11 mouse cellular contexts compared by ENCODE assay signal in the genomic region with DNA sequence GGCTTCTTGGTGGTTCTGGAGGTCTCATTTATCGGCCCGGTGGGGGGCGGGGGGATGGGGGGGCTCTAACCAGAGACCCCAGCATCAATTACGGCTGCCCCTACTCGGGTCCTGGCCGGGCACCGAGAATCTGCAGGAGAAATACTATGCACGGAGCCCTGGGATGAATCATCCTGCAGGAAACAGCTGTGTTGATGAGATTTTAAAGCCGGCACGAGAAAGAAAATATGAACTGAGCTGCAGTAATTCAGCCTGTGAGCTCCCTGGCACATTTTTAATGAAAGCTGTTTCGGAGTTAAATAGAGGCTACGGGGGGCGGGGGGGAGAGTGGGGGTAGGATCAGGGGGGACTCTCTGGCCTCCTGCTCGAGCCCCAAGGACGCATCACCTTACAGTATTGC. TPM values are rescaled to one million over a fixed set of nuclear protein-coding genes. Genes with fewer than 3 reads are reported as not detected.
A peak's percentile ranks its signal among the peaks of the same experiment; 100 is the strongest.
DNase-seq lines count a peak whose midpoint lies in the region; ATAC-seq and TF ChIP-seq lines count a peak whose summit lies in the region.
"Had no signal": no experiment of that assay in that cellular context is flagged by ENCODE, and none has a peak within 500 bp of the region (broad histone marks: within the 10 kb centered on the region; RNA-seq: fewer than 3 reads in every experiment).

No protein-coding gene starts in this region.

- DNase-seq in kidney, adult 11 months: no peak
- DNase-seq in brain, embryonic 14.5 days (ENCODE audit: low read depth): peak; percentile 45
- no peak for DNase-seq in midbrain, embryonic 14.5 days
- no peak for DNase-seq in urinary bladder, postnatal 14 days (ENCODE audit: low spot score)
- DNase-seq in gastrocnemius, postnatal 14 days: no peak
- DNase-seq in kidney, postnatal 14 days: no peak
- DNase-seq: kidney, postnatal 36 days; spleen, adult 18-20 months had no signal

- no peaks in the 10 kb centered on the region for H3K9me3 ChIP-seq in kidney, embryonic 15.5 days (replicated peaks)
- no peaks in the 10 kb centered on the region for H3K9me3 ChIP-seq in forebrain, embryonic 16.5 days (ENCODE audit: control insufficient read depth, low read length)
- no peaks in the 10 kb centered on the region for H3K9me3 ChIP-seq in midbrain, embryonic 14.5 days (ENCODE audit: control insufficient read depth, low read length)

- no peak overlapping the region for H3K9ac ChIP-seq in kidney, embryonic 15.5 days
- H3K9ac ChIP-seq in forebrain, embryonic 16.5 days (replicated peaks; ENCODE audit: low read depth, low read length): no peak overlapping the region; the same call in 1 of the 2 replicates
- H3K9ac ChIP-seq in midbrain, embryonic 14.5 days (replicated peaks; ENCODE audit: low read length): peak overlapping the region; percentile 45; the same call in 1 of the 2 replicates

- no peak for ATAC-seq in kidney, embryonic 15.5 days (replicated peaks; ENCODE audit: low FRiP score)
- no peak for ATAC-seq in forebrain, embryonic 16.5 days
- ATAC-seq in midbrain, embryonic 14.5 days (ENCODE audit: low FRiP score, low TSS enrichment): no peak

- H3K4me1 ChIP-seq in kidney, embryonic 15.5 days: peaks cover 70% of the 10 kb centered on the region
- H3K4me1 ChIP-seq in forebrain, embryonic 16.5 days (replicated peaks; ENCODE audit: control insufficient read depth, insufficient read depth, low read length): peaks cover 61% of the 10 kb centered on the region
- peaks cover 55% of the 10 kb centered on the region for H3K4me1 ChIP-seq in midbrain, embryonic 14.5 days (ENCODE audit: control insufficient read depth, insufficient read depth, low read length)

- no peak for TF ChIP-seq CTCF in brain, embryonic 14.5 days (IDR thresholded peaks at IDR 0.05; ENCODE audit: borderline replicate concordance, extremely low read depth, insufficient read depth, insufficient read length)

- no peak overlapping the region for H3K4me2 ChIP-seq in kidney, embryonic 15.5 days
- no peak overlapping the region for H3K4me2 ChIP-seq in forebrain, embryonic 16.5 days (ENCODE audit: low read length)
- peak overlapping the region; percentile 17; the same call in 1 of the 2 replicates for H3K4me2 ChIP-seq in midbrain, embryonic 14.5 days (ENCODE audit: low read length)

- 41% methylated on average over 15 of the region's 15 CpGs for whole genome bisulfite sequencing in kidney, embryonic 15.5 days
- WGBS in forebrain, embryonic 16.5 days: 42% methylated on average over 15 of the region's 15 CpGs
- 55% methylated on average over 15 of the region's 15 CpGs for WGBS in midbrain, embryonic 14.5 days

- H3K27ac ChIP-seq in kidney, embryonic 15.5 days: 0 out of 2 replicates have a peak overlapping the region, but pooled peaks have one; percentile 14
- peak overlapping the region; percentile 49 for H3K27ac ChIP-seq in forebrain, embryonic 16.5 days (ENCODE audit: low read length)
- peak overlapping the region; percentile 81 for H3K27ac ChIP-seq in midbrain, embryonic 14.5 days (replicated peaks; ENCODE audit: low read depth, low read length)

- no peaks in the 10 kb centered on the region for H3K36me3 ChIP-seq in kidney, embryonic 15.5 days
- H3K36me3 ChIP-seq in forebrain, embryonic 16.5 days (ENCODE audit: control insufficient read depth, insufficient read depth): no peaks in the 10 kb centered on the region
- no peaks in the 10 kb centered on the region for H3K36me3 ChIP-seq in midbrain, embryonic 14.5 days (ENCODE audit: control insufficient read depth, insufficient read depth, low read length)
- H3K36me3 ChIP-seq: G1E had no signal

- TF ChIP-seq POLR2A in brain, embryonic 14.5 days (IDR thresholded peaks at IDR 0.05; ENCODE audit: borderline replicate concordance, extremely low read depth, insufficient read depth, insufficient read length, poor library complexity, severe bottlenecking): no peak

- no peak overlapping the region for H3K4me3 ChIP-seq in kidney, embryonic 15.5 days (replicated peaks)
- no peak overlapping the region for H3K4me3 ChIP-seq in forebrain, embryonic 16.5 days (replicated peaks; ENCODE audit: low read length)
- H3K4me3 ChIP-seq in midbrain, embryonic 14.5 days (replicated peaks; ENCODE audit: low read depth, low read length): no peak overlapping the region

- intact Hi-C loops in gastrocnemius, postnatal 14 days (cut with DNase I; ENCODE audit: low total_unique reads): loop anchor here (10.0 kb wide), 1 partner anchor 276 kb away; no protein-coding TSS in a partner anchor

- H3K27me3 ChIP-seq in kidney, embryonic 15.5 days: no peaks in the 10 kb centered on the region
- no peaks in the 10 kb centered on the region for H3K27me3 ChIP-seq in forebrain, embryonic 16.5 days (replicated peaks; ENCODE audit: control insufficient read depth, insufficient read depth, low read length)
- H3K27me3 ChIP-seq in midbrain, embryonic 14.5 days (ENCODE audit: control insufficient read depth, insufficient read depth, low read length): no peaks in the 10 kb centered on the region

RNA-seq across cellular contexts. Expression of gene Ccnk, which starts 39.8 kb away (rescaled TPM):
- polyA plus RNA-seq in kidney, embryonic 15.5 days (2015; fragmentation: Nextera tagmentation; extraction: Ambion mirVana): 3.2 and 3.7 TPM in 2 replicates
- polyA plus RNA-seq in brain, embryonic 14.5 days (2012; rRNA removed): 28.2 and 41.3 TPM in 2 replicates
- 3.1 and 3.2 TPM in 2 replicates for polyA plus RNA-seq in forebrain, embryonic 16.5 days (2015; fragmentation: Nextera tagmentation; extraction: Ambion mirVana)
- 6.0 and 7.4 TPM in 2 replicates for polyA plus RNA-seq in midbrain, embryonic 14.5 days (2014; fragmentation: Nextera tagmentation; extraction: Ambion mirVana)
- total RNA-seq in gastrocnemius, postnatal 14 days (2021): 10 to 100 TPM; 28.2 to 35.0 TPM

RNA-seq across cellular contexts. Expression of gene Setd3, which starts 40.0 kb away (rescaled TPM):
- polyA plus RNA-seq in kidney, embryonic 15.5 days (2015; fragmentation: Nextera tagmentation; extraction: Ambion mirVana): 87.1 and 87.2 TPM in 2 replicates
- 65.5 and 72.6 TPM in 2 replicates for polyA plus RNA-seq in brain, embryonic 14.5 days (2012; rRNA removed)
- polyA plus RNA-seq in forebrain, embryonic 16.5 days (2015; fragmentation: Nextera tagmentation; extraction: Ambion mirVana): 104 and 116 TPM in 2 replicates
- 75.5 and 93.3 TPM in 2 replicates for polyA plus RNA-seq in midbrain, embryonic 14.5 days (2014; fragmentation: Nextera tagmentation; extraction: Ambion mirVana)
- total RNA-seq in gastrocnemius, postnatal 14 days (2021): 10 to 100 TPM; 69.6 to 75.0 TPM

RNA-seq across cellular contexts. Expression of gene Ccdc85c, which starts 56.1 kb away (rescaled TPM):
- 7.7 and 8.1 TPM in 2 replicates for polyA plus RNA-seq in kidney, embryonic 15.5 days (2015; fragmentation: Nextera tagmentation; extraction: Ambion mirVana)
- polyA plus RNA-seq in brain, embryonic 14.5 days (2012; rRNA removed): 34.0 and 48.9 TPM in 2 replicates
- polyA plus RNA-seq in forebrain, embryonic 16.5 days (2015; fragmentation: Nextera tagmentation; extraction: Ambion mirVana): 12.0 and 12.9 TPM in 2 replicates
- polyA plus RNA-seq in midbrain, embryonic 14.5 days (2014; fragmentation: Nextera tagmentation; extraction: Ambion mirVana): 20.9 and 22.3 TPM in 2 replicates
- total RNA-seq in gastrocnemius, postnatal 14 days (2021): 1 to 10 TPM; 5.4 to 5.7 TPM
- polyA plus RNA-seq: G1E had no signal

Comparison
In these comparisons a context has a peak if more than half of its experiments do, and no peak if none do; other contexts are left out.
1. H3K27ac ChIP-seq: peak in every context shown above with its lines; median percentile 81 in midbrain, embryonic 14.5 days; 49 in forebrain, embryonic 16.5 days; 14 in kidney, embryonic 15.5 days.